Mouse (Mus musculus) embryonic facial prominence, embryonic 11.5 days (tissue): ENCODE results near the gene Cyp2c54. TPM values are rescaled to one million over a fixed set of nuclear protein-coding genes. Genes with fewer than 3 reads are reported as not detected.

Experiments
- polyA plus RNA-seq: library from polyadenylated mRNA; unstranded; fragments of >200 nt; fragmentation: Nextera tagmentation; extraction: Ambion mirVana; gene quantifications from 2 replicates; pipeline ENCODE4 v1.2.1, GENCODE M21; 2014

The Cyp2c54 gene
- polyA plus RNA-seq, 1 experiment from 2014 or later, result not detected

Other genes with a start within 250 kb of the Cyp2c54 start
- gene Cyp2c69, start 187.0 kb downstream of the Cyp2c54 start, polyA plus RNA-seq, result not detected in 2 replicates
- not detected in 2 replicates for gene Cyp2c37, start 81.4 kb downstream of the Cyp2c54 start, polyA plus RNA-seq
- not detected in 2 replicates for gene Cyp2c50, start 15.9 kb upstream of the Cyp2c54 start, polyA plus RNA-seq
- gene Cyp2c70, start 113.5 kb upstream of the Cyp2c54 start, polyA plus RNA-seq, result not detected in 2 replicates
- 121 and 137 TPM in 2 replicates for gene Pdlim1, start 198.0 kb upstream of the Cyp2c54 start, polyA plus RNA-seq